Mouse (Mus musculus) spleen, adult 12 weeks (tissue): ENCODE measurements around the gene Btg1-ps1.
"Not testable (repeated sequence)": the region's sequence is repeated elsewhere in the genome, so short reads cannot be mapped to it uniquely, and the experiment has no call there.

ENCODE experiments used
- DNase-seq: peaks from one replicate; pipeline ENCODE4 v3.0.0; 2022; ENCODE audit warnings: low spot score

Btg1-ps1 gene

DNA sequence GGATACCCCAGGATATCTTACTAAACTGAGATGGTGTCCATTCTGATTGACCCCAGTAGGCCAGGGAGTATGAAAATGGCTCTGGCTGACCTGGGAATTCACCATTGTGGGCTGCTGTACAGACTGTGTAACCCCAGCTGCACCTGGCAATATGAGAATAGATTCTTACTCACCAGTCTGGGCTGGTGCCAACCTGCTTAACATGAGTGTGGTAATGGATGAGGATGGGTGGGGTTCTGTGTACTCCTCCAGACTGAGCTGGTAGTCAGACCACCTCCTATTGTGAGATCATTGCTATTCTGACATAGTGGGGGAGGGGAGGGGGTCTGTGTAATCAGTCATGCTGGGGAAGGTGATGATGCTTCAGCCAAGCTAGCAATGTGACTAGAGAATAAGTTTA lies at the start of gene Btg1-ps1:
Btg1-ps1 (minus strand) TSS at position 219 of the 400 bp plus-strand sequence.
- not testable (repeated sequence) for DNase-seq

DNA sequence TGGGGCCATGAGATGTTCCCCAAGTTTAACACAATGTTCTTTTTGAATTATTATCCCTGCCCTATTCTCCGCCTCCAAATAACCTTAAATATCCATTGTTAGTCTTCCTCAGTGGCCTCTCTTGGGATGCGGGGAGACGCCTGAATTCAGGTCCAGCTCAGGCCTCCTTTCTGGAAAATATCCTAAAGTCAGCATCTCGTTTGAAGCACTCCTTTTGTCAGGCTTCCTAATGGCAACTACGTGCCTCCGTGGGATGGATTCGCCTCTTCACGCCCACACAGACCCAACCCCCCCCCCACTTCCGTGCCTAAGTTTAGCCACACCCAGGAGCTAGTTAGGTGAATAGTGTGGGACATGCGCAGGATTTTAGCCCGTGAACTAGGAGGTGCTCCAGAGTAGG lies 47.6 kb upstream of the Btg1-ps1 start, which contains the start of gene Rhox10:
Rhox10 (plus strand) TSS at position 301 of the 400 bp plus-strand sequence.
- DNase-seq = no peak

DNA sequence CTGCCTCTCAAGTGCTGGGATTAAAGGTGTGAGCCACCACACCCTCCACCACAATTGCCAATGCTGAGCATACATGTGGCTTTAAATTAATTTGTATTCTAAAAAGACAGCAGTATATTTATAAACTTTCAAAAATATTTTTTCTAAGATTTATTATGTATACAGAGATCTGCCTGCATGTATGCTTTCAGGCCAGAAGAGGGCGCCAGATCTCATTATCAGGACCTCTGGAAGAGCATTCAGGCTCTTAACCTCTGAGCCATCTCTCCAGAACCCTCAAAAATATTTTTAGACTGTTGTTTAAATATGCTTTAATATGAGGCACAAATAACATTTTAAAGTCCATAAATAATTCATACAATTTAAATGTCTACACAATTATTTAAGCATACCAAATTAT lies 42.9 kb upstream of the Btg1-ps1 start:
- DNase-seq = no peak

DNA sequence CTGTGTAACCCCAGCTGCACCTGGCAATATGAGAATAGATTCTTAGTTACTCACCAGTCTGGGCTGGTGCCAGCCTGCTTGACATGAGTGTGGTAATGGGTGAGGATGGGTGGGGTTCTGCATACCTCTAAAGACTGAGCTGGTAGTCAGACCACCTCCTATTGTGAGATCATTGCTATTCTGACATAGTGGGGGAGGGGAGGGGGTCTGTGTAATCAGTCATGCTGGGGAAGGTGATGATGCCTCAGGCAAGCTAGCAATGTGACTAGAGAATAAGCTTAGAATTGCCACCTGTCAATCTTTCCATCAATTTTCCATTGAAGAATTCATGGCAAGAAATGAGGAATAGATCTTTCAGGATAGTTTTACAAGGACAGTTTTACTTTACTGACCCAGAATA lies 24.4 kb upstream of the Btg1-ps1 start, which contains the start of gene Btg1-ps2:
Btg1-ps2 (minus strand) TSS at position 101 of the 400 bp plus-strand sequence.
- not testable (repeated sequence) for DNase-seq

DNA sequence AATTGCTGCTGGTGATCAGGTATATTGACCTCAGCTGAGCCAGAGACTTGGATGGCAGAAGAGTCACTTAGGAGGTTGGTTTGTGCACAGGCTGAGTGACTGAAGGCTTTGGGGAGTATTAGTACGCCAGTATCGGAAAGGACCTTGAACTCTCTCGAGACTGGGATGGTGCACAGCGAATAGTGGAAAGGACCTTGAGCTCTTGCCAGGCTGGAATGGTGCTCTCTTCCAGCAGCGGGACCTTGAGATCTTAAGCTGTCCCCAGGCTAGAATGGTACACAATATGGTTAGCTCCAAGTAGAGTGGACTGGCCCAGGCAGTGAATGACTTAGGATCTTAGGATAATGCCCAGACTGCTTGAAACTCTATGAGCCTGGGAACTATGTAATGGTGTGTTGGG lies 21.1 kb upstream of the Btg1-ps1 start:
- no peak for DNase-seq

DNA sequence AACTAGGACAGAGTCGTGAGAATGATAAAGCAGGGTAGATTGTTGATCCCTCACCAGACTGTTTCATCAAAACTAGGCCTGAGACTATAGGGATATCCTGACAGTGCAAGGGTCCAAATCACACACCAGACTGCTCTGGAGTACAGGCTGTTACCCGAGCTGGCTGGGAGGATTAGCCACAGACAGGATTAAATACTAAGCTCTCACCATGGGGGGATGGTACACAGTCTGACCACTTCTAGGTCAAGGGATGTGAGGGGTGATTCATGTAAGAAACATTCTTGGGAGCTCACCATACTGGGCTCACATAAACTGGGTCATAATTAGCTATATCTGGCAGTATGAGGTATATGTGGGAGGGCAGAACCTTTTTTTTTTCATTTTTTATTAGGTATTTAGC lies 15.2 kb upstream of the Btg1-ps1 start:
- DNase-seq = no peak

DNA sequence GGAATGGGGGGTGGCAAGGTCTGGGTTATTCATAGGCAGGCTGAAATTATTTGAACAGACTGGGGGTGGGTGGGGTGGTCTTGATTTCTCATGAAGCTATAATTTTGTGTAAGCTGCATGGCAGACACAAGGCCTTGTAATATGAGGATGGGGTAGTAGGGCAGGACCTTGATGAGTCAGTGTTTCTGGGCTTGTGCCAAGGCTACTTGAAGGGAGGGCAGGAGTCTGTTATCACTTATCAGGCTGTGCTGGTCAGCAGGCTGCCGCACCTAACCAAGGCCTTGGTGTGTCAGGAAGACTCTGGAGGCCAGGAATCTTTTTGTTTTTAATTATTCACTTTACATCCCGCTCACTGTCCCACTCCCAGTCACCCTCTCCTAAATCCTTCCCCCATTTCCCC lies 9.9 kb downstream of the Btg1-ps1 start:
- no peak for DNase-seq
